Mouse (Mus musculus): Measurements from ENCODE around the gene Gnao1.
A peak's percentile ranks its signal among the peaks of the same experiment; 100 is the strongest.

Gnao1 gene

DNA sequence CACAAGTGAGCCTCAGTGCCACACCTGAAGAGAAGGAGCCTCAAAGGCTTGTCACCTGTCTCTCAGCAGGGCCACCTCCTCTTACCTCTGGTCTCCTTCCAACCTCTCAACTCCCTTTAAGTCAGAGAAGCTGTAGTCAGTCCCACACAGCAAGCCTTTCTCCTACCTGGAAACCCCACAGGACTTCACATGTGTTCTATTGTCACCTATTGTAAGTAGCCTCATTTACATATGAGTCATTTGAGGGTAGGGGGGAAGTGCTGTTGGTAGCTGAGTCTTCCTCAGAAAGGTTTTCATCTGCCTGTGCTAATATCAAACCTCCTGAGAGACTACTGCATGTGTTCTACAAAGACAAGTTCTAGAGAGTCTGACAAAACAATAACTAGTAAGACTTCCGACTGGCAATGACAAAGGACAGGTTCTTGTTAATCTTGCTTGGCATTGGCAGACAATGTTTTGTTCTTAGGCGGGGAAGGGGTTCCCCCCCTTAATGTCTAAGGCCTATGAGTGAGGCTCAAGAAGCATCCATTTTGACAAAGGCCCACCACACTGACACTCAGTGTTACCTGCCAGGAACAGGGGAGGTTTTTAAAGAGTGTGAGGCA lies 200.4 kb downstream of the Gnao1 start:
- no peak for DNase-seq (ENCODE audit: low spot score)

DNA sequence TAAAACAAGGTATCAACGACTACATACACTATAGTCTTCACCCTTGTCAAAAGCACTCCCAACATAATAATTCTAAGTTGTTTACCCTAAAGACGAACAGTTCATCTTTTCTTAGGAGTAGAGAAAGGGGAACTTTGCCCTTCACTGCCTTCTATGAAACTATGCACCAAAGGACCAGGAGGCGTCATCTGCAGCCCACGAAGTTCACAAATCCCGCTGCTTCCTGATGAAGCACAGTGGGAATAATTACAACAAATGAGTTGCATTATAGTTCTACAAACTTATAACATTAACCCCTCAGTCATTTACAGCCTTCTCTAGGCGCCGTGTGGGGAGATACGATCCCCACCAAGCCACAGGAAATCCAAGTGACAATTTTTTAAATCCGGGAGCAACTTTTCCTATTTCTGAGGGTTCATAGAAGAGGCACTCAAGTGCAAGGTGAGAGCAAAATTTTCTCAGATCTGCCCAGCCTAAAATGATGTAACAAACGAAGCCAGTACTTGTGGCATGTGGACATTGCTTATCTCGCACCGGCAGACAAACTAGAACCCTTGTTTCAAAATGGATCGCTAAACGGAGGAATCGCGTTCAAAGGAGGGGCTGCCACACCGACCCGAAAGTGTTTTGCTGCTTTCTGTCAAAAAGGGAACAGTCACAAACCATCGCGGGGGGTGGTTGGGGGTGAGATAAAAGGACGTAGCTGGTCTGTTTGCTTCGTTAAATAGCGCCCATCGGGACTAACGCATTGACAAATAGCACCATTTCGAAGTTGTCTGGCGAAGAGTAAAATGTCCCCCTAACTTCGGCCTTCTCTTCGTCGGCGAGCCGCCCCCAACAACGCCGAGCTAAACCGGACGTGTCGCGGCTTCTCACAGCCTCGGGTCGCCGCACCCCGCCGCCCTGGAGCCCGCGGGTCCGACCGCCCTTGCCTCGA lies 201.6 kb downstream of the Gnao1 start:
- no peak for DNase-seq (ENCODE audit: low spot score)

DNA sequence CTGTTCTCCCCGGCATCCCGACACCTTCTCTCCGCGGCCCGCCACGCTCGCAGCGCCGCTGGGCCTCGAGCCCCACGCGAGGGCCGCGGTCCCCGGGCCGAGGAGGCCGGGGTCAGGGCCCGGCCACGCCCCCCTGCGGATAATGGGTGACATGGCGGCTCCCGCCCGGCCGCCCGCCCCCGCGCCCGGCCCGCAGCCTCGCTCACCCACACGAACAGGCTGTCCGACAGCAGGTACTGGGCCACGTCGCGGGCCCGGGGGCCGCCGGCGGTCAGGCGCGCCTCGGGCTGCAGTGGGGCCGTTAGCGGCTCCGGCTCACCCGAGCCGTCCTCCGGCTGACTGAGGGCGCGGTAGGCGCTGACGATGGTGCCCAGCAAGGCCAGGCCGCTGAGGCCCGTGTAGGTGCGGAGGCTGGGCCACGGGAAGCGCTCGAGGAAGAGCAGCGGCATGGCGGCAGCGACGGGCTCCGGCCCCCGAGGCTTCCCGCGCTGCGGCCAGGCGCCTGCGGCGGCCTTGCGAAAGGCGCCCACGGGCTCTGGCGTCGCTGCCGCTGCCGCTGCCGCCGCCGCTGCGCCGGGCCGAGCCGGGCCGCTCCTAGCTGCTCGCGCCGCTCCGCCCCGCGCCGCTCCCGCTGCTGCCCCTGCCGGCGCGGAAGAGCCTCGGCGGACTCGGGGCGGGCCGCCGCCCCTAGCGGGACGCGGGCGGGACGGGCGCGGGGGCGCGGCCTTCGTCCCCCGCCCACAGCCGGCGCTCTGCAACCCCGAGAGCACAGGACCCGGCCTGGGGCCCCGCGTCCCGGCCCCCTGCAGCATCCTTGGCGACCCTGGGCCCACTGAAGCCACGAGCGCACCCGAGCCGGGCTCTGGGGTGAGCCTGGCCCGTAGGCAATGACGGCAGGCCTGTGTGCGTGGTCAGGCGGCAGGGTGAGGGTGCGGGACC lies 202.5 kb downstream of the Gnao1 start, which contains the start of gene Amfr:
Amfr (minus strand) TSS at position 830 of the 939 bp plus-strand sequence.
- peak; percentile 59 for DNase-seq (ENCODE audit: low spot score)

DNA sequence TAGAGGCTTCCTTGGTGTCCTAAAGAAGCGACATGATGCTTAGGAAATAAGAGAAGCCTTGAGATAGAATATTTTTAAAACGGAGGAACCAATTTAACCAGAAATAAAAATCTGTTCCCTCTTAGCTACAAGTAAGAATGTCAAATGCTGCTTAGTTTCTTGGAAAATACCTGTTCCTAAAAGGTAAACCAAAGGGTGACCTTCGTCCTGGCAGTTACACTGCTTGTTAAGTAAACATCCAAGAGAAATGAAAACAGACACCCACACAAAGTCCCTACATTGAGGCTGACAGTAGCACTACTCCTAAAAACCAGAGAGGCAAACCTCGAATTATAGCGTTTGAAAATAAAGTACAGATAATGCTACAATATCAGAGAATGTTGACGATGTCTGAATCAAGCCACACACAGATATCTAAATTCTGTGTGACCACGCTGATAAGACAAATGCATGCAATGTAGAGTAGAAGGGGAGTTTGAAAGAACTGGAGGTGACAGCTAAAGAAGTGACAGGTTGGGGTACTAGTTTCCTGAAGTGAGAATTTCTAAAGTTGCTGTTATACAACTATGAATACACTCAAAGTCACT lies 203.4 kb downstream of the Gnao1 start:
- no peak for DNase-seq (ENCODE audit: low spot score)

Data from lung, postnatal 25 days (tissue).